Mouse (Mus musculus): Measurements from ENCODE around the gene Opcml. TPM values are rescaled to one million over a fixed set of nuclear protein-coding genes. Genes with fewer than 3 reads are reported as not detected.

Gene Opcml
- total RNA-seq, 2 experiments from 2014 or later, result 0.89 to 2.6 TPM

- peak in 1 of 2 experiments; percentile 3 for DNase-seq (ENCODE audit: low spot score in 2 of 2)
Measured at GRCm38 (mm10) chr9:28405816-28406215, 615.2 kb downstream of the Opcml start.

GRCm38 (mm10) chr9:28420808-28421207 lies 630.2 kb downstream of the Opcml start:
- DNase-seq (ENCODE audit: low spot score in 2 of 2), result no peak

- DNase-seq (ENCODE audit: low spot score in 2 of 2), result no peak
Measured at GRCm38 (mm10) chr9:28423407-28423806, 632.8 kb downstream of the Opcml start.

- no peak for DNase-seq (ENCODE audit: low spot score in 2 of 2)
Measured at GRCm38 (mm10) chr9:28432159-28432558, 641.6 kb downstream of the Opcml start.

GRCm38 (mm10) chr9:28438752-28439151 lies 648.2 kb downstream of the Opcml start:
- no peak for DNase-seq (ENCODE audit: low spot score in 2 of 2)

GRCm38 (mm10) chr9:28439433-28440191 lies 649.0 kb downstream of the Opcml start:
- no peak for DNase-seq (ENCODE audit: low spot score in 2 of 2)

- DNase-seq (ENCODE audit: low spot score in 2 of 2), result no peak
Measured at GRCm38 (mm10) chr9:28440192-28440795, 649.7 kb downstream of the Opcml start.

GRCm38 (mm10) chr9:28444485-28444884 lies 653.9 kb downstream of the Opcml start:
- no peak for DNase-seq (ENCODE audit: low spot score in 2 of 2)

GRCm38 (mm10) chr9:28444972-28445371 lies 654.4 kb downstream of the Opcml start:
- no peak for DNase-seq (ENCODE audit: low spot score in 2 of 2)

GRCm38 (mm10) chr9:28445863-28446262 lies 655.3 kb downstream of the Opcml start:
- DNase-seq (ENCODE audit: low spot score in 2 of 2), result no peak

GRCm38 (mm10) chr9:28446278-28447064 lies 655.9 kb downstream of the Opcml start:
- no peak for DNase-seq (ENCODE audit: low spot score in 2 of 2)

GRCm38 (mm10) chr9:28452509-28452908 lies 661.9 kb downstream of the Opcml start:
- DNase-seq (ENCODE audit: low spot score in 2 of 2), result no peak

- DNase-seq (ENCODE audit: low spot score in 2 of 2), result no peak
Measured at GRCm38 (mm10) chr9:28453062-28453461, 662.5 kb downstream of the Opcml start.

- no peak for DNase-seq (ENCODE audit: low spot score in 2 of 2)
Measured at GRCm38 (mm10) chr9:28457982-28458770, 667.6 kb downstream of the Opcml start.

GRCm38 (mm10) chr9:28463622-28464021 lies 673.0 kb downstream of the Opcml start:
- no peak for DNase-seq (ENCODE audit: low spot score in 2 of 2)

GRCm38 (mm10) chr9:28469419-28469818 lies 678.8 kb downstream of the Opcml start:
- DNase-seq (ENCODE audit: low spot score in 2 of 2), result no peak

- no peak for DNase-seq (ENCODE audit: low spot score in 2 of 2)
Measured at GRCm38 (mm10) chr9:28471501-28471900, 680.9 kb downstream of the Opcml start.

GRCm38 (mm10) chr9:28474586-28474985 lies 684.0 kb downstream of the Opcml start:
- DNase-seq (ENCODE audit: low spot score in 2 of 2), result no peak

GRCm38 (mm10) chr9:28481261-28481660 lies 690.7 kb downstream of the Opcml start:
- no peak for DNase-seq (ENCODE audit: low spot score in 2 of 2)

- DNase-seq (ENCODE audit: low spot score in 2 of 2), result no peak
Measured at GRCm38 (mm10) chr9:28488499-28488898, 697.9 kb downstream of the Opcml start.

- no peak for DNase-seq (ENCODE audit: low spot score in 2 of 2)
Measured at GRCm38 (mm10) chr9:28489828-28490227, 699.3 kb downstream of the Opcml start.

Data from adrenal gland, adult 18-20 months (tissue).